Mouse (Mus musculus) hindbrain, embryonic 12.5 days (tissue): Measurements from ENCODE around the gene Adam12. TPM values are rescaled to one million over a fixed set of nuclear protein-coding genes. Genes with fewer than 3 reads are reported as not detected.

ENCODE experiments used
- ATAC-seq: fragments of 200-750 bp; cut with Nextera tagmentation; 2 replicates; pipeline ENCODE4 v1.8.0; 2017; ENCODE audit warnings: moderate TSS enrichment; ENCODE audit not compliant: low FRiP score
- H3K27ac ChIP-seq: fragments of 300-500 bp; sonication (generic); 2 replicates; pipeline ENCODE4 v1.5.1; 2016; ENCODE audit warnings: mild to moderate bottlenecking
- H3K27me3 ChIP-seq: fragments of 300-500 bp; sonication (generic); 2 replicates; pipeline ENCODE4 v1.6.1; 2016; ENCODE audit warnings: mild to moderate bottlenecking
- H3K36me3 ChIP-seq: fragments of 300-500 bp; sonication (generic); 2 replicates; pipeline ENCODE4 v1.6.1; 2016; ENCODE audit warnings: mild to moderate bottlenecking
- H3K4me1 ChIP-seq: fragments of 300-500 bp; sonication (generic); 2 replicates; pipeline ENCODE4 v1.6.1; 2016
- H3K4me2 ChIP-seq: fragments of 300-500 bp; sonication (generic); replicated peaks from 2 replicates; pipeline ENCODE4 v1.6.1; 2016; ENCODE audit warnings: mild to moderate bottlenecking
- H3K4me3 ChIP-seq: fragments of 300-500 bp; sonication (generic); 2 replicates; pipeline ENCODE4 v1.5.1; 2016; ENCODE audit warnings: mild to moderate bottlenecking
- H3K9ac ChIP-seq: fragments of 300-500 bp; sonication (generic); 2 replicates; pipeline ENCODE4 v1.6.1; 2016; ENCODE audit warnings: mild to moderate bottlenecking, moderate library complexity
- H3K9me3 ChIP-seq: fragments of 300-500 bp; sonication (generic); replicated peaks from 2 replicates; pipeline ENCODE4 v1.6.1; 2016; ENCODE audit warnings: mild to moderate bottlenecking
- WGBS: fragments of 180-500 bp; shearing (Covaris S2); methylation state at CpG from one replicate; pipeline ENCODE4 v1.1.7; 2016; 5-methylcytosine and 5-hydroxymethylcytosine counted together
- polyA plus RNA-seq: library from polyadenylated mRNA; unstranded; fragments of >200 nt; fragmentation: Nextera tagmentation; extraction: Ambion mirVana; gene quantifications from 2 replicates; pipeline ENCODE4 v1.2.1, GENCODE M21; 2016

Gene Adam12
- polyA plus RNA-seq, 1 experiment from 2014 or later, result 3.5 TPM

- no peaks in the 10 kb centered on the region for H3K9me3 ChIP-seq
- no peak overlapping the region for H3K4me3 ChIP-seq
- H3K4me1 ChIP-seq, result peaks cover 5% of the 10 kb centered on the region
- H3K27ac ChIP-seq, result no peak overlapping the region
- no peak overlapping the region for H3K4me2 ChIP-seq
- H3K36me3 ChIP-seq, result no peaks in the 10 kb centered on the region
- 55% methylated on average over 4 of the region's 4 CpGs for WGBS
- ATAC-seq, result no peak
- H3K27me3 ChIP-seq, result no peaks in the 10 kb centered on the region
- no peak overlapping the region for H3K9ac ChIP-seq
These were observed 216.7 kb downstream of the Adam12 start for GRCm38 (mm10) chr7:134015226-134015625.

GRCm38 (mm10) chr7:134014733-134015132, 217.2 kb downstream of the Adam12 start:
- H3K4me2 ChIP-seq, result no peak overlapping the region
- no peaks in the 10 kb centered on the region for H3K27me3 ChIP-seq
- H3K4me3 ChIP-seq, result no peak overlapping the region
- 22% methylated on average over 7 of the region's 7 CpGs for WGBS
- no peak overlapping the region for H3K9ac ChIP-seq
- no peak overlapping the region for H3K27ac ChIP-seq
- no peak for ATAC-seq
- no peaks in the 10 kb centered on the region for H3K36me3 ChIP-seq
- peaks cover 5% of the 10 kb centered on the region for H3K4me1 ChIP-seq
- no peaks in the 10 kb centered on the region for H3K9me3 ChIP-seq

- Histone ChIP-seq H3K27ac (no peak overlapping the region), H3K9me3 (0 out of 2 replicates have a peak, but pooled peaks cover 5% of the 10 kb centered on the region), H3K4me1 (no peaks in the 10 kb centered on the region), H3K4me3 (no peak overlapping the region), H3K9ac (no peak overlapping the region), H3K4me2 (no peak overlapping the region), H3K27me3 (no peaks in the 10 kb centered on the region), H3K36me3 (no peaks in the 10 kb centered on the region)
- 91% methylated on average over 5 of the region's 5 CpGs for WGBS
- no peak for ATAC-seq
These were observed 222.8 kb downstream of the Adam12 start for GRCm38 (mm10) chr7:134009157-134009556.

- Histone ChIP-seq H3K4me3 (no peak overlapping the region), H3K27ac (no peak overlapping the region), H3K9ac (no peak overlapping the region), H3K27me3 (no peaks in the 10 kb centered on the region), H3K9me3 (0 out of 2 replicates have a peak, but pooled peaks cover 5% of the 10 kb centered on the region), H3K4me2 (no peak overlapping the region), H3K36me3 (no peaks in the 10 kb centered on the region), H3K4me1 (no peaks in the 10 kb centered on the region)
- no peak for ATAC-seq
- WGBS, result 80% methylated on average over 3 of the region's 3 CpGs
These were observed 224.0 kb downstream of the Adam12 start for GRCm38 (mm10) chr7:134007942-134008361.

GRCm38 (mm10) chr7:134001581-134001980, 230.4 kb downstream of the Adam12 start:
- Histone ChIP-seq H3K27me3 (no peaks in the 10 kb centered on the region), H3K36me3 (no peaks in the 10 kb centered on the region), H3K4me3 (no peak overlapping the region), H3K9me3 (0 out of 2 replicates have a peak, but pooled peaks cover 5% of the 10 kb centered on the region), H3K4me2 (no peak overlapping the region), H3K27ac (no peak overlapping the region), H3K4me1 (no peaks in the 10 kb centered on the region), H3K9ac (no peak overlapping the region)
- WGBS, result 91% methylated on average over 4 of the region's 4 CpGs
- no peak for ATAC-seq

- ATAC-seq, result no peak
These were observed 241.0 kb downstream of the Adam12 start for GRCm38 (mm10) chr7:133990930-133991329.

GRCm38 (mm10) chr7:133988356-133988755, 243.6 kb downstream of the Adam12 start:
- Histone ChIP-seq H3K9ac (no peak overlapping the region), H3K27ac (no peak overlapping the region), H3K36me3 (no peaks in the 10 kb centered on the region), H3K4me1 (0 out of 2 replicates have a peak, but pooled peaks cover 2% of the 10 kb centered on the region), H3K4me2 (no peak overlapping the region), H3K9me3 (no peaks in the 10 kb centered on the region), H3K27me3 (no peaks in the 10 kb centered on the region), H3K4me3 (no peak overlapping the region)
- WGBS, result 88% methylated on average over 5 of the region's 5 CpGs
- ATAC-seq, result no peak

More at GRCm38 (mm10) chr7:133990930-133991329, 241.0 kb downstream of the Adam12 start:
- Histone ChIP-seq H3K4me1 (no peaks in the 10 kb centered on the region), H3K9me3 (no peaks in the 10 kb centered on the region), H3K36me3 (no peaks in the 10 kb centered on the region), H3K4me2 (no peak overlapping the region), H3K27me3 (no peaks in the 10 kb centered on the region), H3K27ac (no peak overlapping the region), H3K9ac (no peak overlapping the region), H3K4me3 (no peak overlapping the region)

- Histone ChIP-seq H3K36me3 (no peaks in the 10 kb centered on the region), H3K27ac (no peak overlapping the region), H3K27me3 (no peaks in the 10 kb centered on the region), H3K9ac (no peak overlapping the region), H3K4me2 (no peak overlapping the region), H3K4me3 (no peak overlapping the region), H3K9me3 (no peaks in the 10 kb centered on the region), H3K4me1 (0 out of 2 replicates have a peak, but pooled peaks cover 2% of the 10 kb centered on the region)
- ATAC-seq, result no peak
- WGBS, result 77% methylated on average over 4 of the region's 4 CpGs
These were observed 245.7 kb downstream of the Adam12 start for GRCm38 (mm10) chr7:133986201-133986600.

GRCm38 (mm10) chr7:133985648-133986047, 246.3 kb downstream of the Adam12 start:
- no peaks in the 10 kb centered on the region for H3K9me3 ChIP-seq
- no peak overlapping the region for H3K4me2 ChIP-seq
- no peaks in the 10 kb centered on the region for H3K36me3 ChIP-seq
- H3K27me3 ChIP-seq, result no peaks in the 10 kb centered on the region
- no peak overlapping the region for H3K4me3 ChIP-seq
- no peak overlapping the region for H3K27ac ChIP-seq
- H3K9ac ChIP-seq, result no peak overlapping the region
- 88% methylated on average over 1 of the region's 1 CpGs for WGBS
- H3K4me1 ChIP-seq, result 0 out of 2 replicates have a peak, but pooled peaks cover 2% of the 10 kb centered on the region
- no peak for ATAC-seq

- ATAC-seq, result no peak
- no peak overlapping the region for H3K4me3 ChIP-seq
- no peak overlapping the region for H3K4me2 ChIP-seq
- H3K27ac ChIP-seq, result no peak overlapping the region
- H3K27me3 ChIP-seq, result no peaks in the 10 kb centered on the region
- no peaks in the 10 kb centered on the region for H3K9me3 ChIP-seq
- no peak overlapping the region for H3K9ac ChIP-seq
- no peaks in the 10 kb centered on the region for H3K36me3 ChIP-seq
- no peaks in the 10 kb centered on the region for H3K4me1 ChIP-seq
- 75% methylated on average over 8 of the region's 8 CpGs for WGBS
These were observed 255.4 kb downstream of the Adam12 start for GRCm38 (mm10) chr7:133976388-133977122.

- ATAC-seq, result no peak
- Histone ChIP-seq H3K4me1 (no peaks in the 10 kb centered on the region), H3K27me3 (no peaks in the 10 kb centered on the region), H3K9ac (no peak overlapping the region), H3K36me3 (no peaks in the 10 kb centered on the region), H3K27ac (no peak overlapping the region), H3K4me2 (no peak overlapping the region), H3K4me3 (no peak overlapping the region), H3K9me3 (no peaks in the 10 kb centered on the region)
- 81% methylated on average over 1 of the region's 1 CpGs for WGBS
These were observed 260.9 kb downstream of the Adam12 start for GRCm38 (mm10) chr7:133971086-133971485.

- no peaks in the 10 kb centered on the region for H3K4me1 ChIP-seq
- H3K9ac ChIP-seq, result no peak overlapping the region
- no peaks in the 10 kb centered on the region for H3K27me3 ChIP-seq
- no peak for ATAC-seq
- no peak overlapping the region for H3K4me2 ChIP-seq
- no peaks in the 10 kb centered on the region for H3K36me3 ChIP-seq
- no peaks in the 10 kb centered on the region for H3K9me3 ChIP-seq
- H3K27ac ChIP-seq, result no peak overlapping the region
- H3K4me3 ChIP-seq, result no peak overlapping the region
- 68% methylated on average over 5 of the region's 5 CpGs for WGBS
These were observed 261.5 kb downstream of the Adam12 start for GRCm38 (mm10) chr7:133970407-133970806.

- Histone ChIP-seq H3K27ac (no peak overlapping the region), H3K36me3 (no peaks in the 10 kb centered on the region), H3K4me2 (no peak overlapping the region), H3K4me1 (no peaks in the 10 kb centered on the region), H3K4me3 (no peak overlapping the region), H3K27me3 (no peaks in the 10 kb centered on the region), H3K9me3 (no peaks in the 10 kb centered on the region), H3K9ac (no peak overlapping the region)
- 51% methylated on average over 5 of the region's 5 CpGs for WGBS
- ATAC-seq, result no peak
These were observed 264.0 kb downstream of the Adam12 start for GRCm38 (mm10) chr7:133967906-133968305.
